Mouse (Mus musculus) hindbrain, embryonic 12.5 days (tissue): ENCODE data around the gene Col4a3bp. TPM values are rescaled to one million over a fixed set of nuclear protein-coding genes. Genes with fewer than 3 reads are reported as not detected.

Source experiments
- ATAC-seq: fragments of 200-750 bp; cut with Nextera tagmentation; 2 replicates; pipeline ENCODE4 v1.8.0; 2017; ENCODE audit warnings: moderate TSS enrichment; ENCODE audit not compliant: low FRiP score
- H3K27ac ChIP-seq: fragments of 300-500 bp; sonication (generic); 2 replicates; pipeline ENCODE4 v1.5.1; 2016; ENCODE audit warnings: mild to moderate bottlenecking
- H3K27me3 ChIP-seq: fragments of 300-500 bp; sonication (generic); 2 replicates; pipeline ENCODE4 v1.6.1; 2016; ENCODE audit warnings: mild to moderate bottlenecking
- H3K36me3 ChIP-seq: fragments of 300-500 bp; sonication (generic); 2 replicates; pipeline ENCODE4 v1.6.1; 2016; ENCODE audit warnings: mild to moderate bottlenecking
- H3K4me1 ChIP-seq: fragments of 300-500 bp; sonication (generic); 2 replicates; pipeline ENCODE4 v1.6.1; 2016
- H3K4me2 ChIP-seq: fragments of 300-500 bp; sonication (generic); replicated peaks from 2 replicates; pipeline ENCODE4 v1.6.1; 2016; ENCODE audit warnings: mild to moderate bottlenecking
- H3K4me3 ChIP-seq: fragments of 300-500 bp; sonication (generic); 2 replicates; pipeline ENCODE4 v1.5.1; 2016; ENCODE audit warnings: mild to moderate bottlenecking
- H3K9ac ChIP-seq: fragments of 300-500 bp; sonication (generic); 2 replicates; pipeline ENCODE4 v1.6.1; 2016; ENCODE audit warnings: mild to moderate bottlenecking, moderate library complexity
- H3K9me3 ChIP-seq: fragments of 300-500 bp; sonication (generic); replicated peaks from 2 replicates; pipeline ENCODE4 v1.6.1; 2016; ENCODE audit warnings: mild to moderate bottlenecking
- WGBS: fragments of 180-500 bp; shearing (Covaris S2); methylation state at CpG from one replicate; pipeline ENCODE4 v1.1.7; 2016; 5-methylcytosine and 5-hydroxymethylcytosine counted together
- polyA plus RNA-seq: library from polyadenylated mRNA; unstranded; fragments of >200 nt; fragmentation: Nextera tagmentation; extraction: Ambion mirVana; gene quantifications from 2 replicates; pipeline ENCODE4 v1.2.1, GENCODE M21; 2016

Col4a3bp gene
- polyA plus RNA-seq, 1 experiment from 2014 or later = 10.1 TPM

DNA sequence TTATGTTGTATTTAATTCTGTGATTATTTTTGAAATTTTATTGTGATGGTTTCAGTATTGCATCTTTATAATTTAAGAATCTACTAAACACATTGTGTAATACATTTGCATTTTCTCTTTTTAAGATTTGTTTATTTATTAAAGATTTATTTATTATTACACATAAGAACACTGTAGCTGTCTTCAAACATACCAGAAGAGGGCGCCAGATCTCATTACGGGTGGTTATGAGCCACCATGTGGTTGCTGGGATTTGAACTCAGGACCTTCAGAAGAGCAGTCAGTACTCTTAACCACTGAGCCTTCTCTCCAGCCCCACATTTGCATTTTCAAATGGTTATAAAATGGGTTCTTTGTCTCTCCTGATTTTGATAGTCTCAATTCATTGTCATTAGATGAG lies 2.1 kb downstream of the Col4a3bp start:
- Histone ChIP-seq H3K4me1 (peaks cover 7% of the 10 kb centered on the region; the same call in 1 of the 2 replicates), H3K27ac (no peak overlapping the region), H3K27me3 (no peaks in the 10 kb centered on the region), H3K36me3 (no peaks in the 10 kb centered on the region), H3K9ac (no peak overlapping the region), H3K4me2 (peak overlapping the region; percentile 79), H3K9me3 (no peaks in the 10 kb centered on the region), H3K4me3 (no peak overlapping the region)
- WGBS = 78% methylated on average over 2 of the region's 2 CpGs
- ATAC-seq = no peak

DNA sequence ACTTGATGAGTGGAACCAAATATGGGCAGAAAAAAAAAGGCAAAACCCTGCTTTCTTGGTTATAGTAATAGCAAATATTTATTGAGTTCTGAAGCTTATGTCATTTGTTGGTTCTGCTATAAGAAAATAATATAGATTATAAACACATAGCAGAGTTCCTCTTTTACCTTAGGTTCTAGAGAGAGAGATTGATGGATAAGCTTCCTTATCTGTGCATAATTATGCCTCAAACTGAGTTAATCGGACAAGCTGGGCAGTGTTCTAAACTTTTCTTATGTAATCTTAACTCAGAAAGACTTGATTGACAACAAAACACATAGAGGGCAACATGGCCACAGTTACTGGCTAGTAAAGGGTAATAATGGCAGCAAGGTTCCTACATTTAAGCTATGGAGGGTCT lies 4.8 kb downstream of the Col4a3bp start:
- no peaks in the 10 kb centered on the region for H3K27me3 ChIP-seq
- H3K9me3 ChIP-seq = no peaks in the 10 kb centered on the region
- H3K27ac ChIP-seq = no peak overlapping the region
- no peak overlapping the region for H3K4me3 ChIP-seq
- no peak overlapping the region for H3K4me2 ChIP-seq
- peaks cover 7% of the 10 kb centered on the region; the same call in 1 of the 2 replicates for H3K4me1 ChIP-seq
- no peak overlapping the region for H3K9ac ChIP-seq
- ATAC-seq = no peak
- H3K36me3 ChIP-seq = no peaks in the 10 kb centered on the region
- WGBS = 84% methylated on average over 1 of the region's 1 CpGs

DNA sequence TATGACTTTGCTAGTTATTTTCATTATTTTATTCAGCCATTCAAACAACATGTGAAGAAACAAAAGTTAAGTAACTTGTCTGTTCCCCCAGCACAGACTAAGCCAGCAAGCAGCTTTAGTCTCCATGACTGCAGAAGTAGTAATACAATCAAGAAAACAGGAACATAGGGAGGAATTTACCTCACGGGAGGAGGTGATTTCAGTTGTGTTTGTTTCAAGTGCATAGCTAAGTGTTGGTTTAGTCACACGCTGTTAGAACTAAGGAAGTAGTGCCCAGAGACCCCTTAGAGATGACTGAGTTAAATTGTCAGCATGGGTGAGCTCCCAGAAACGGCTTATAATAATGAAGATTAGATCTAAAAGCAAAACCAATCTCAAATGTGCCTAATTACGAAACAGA lies 5.5 kb downstream of the Col4a3bp start:
- H3K27me3 ChIP-seq = no peaks in the 10 kb centered on the region
- H3K4me3 ChIP-seq = no peak overlapping the region
- no peak overlapping the region for H3K9ac ChIP-seq
- 72% methylated on average over 4 of the region's 4 CpGs for WGBS
- no peaks in the 10 kb centered on the region for H3K9me3 ChIP-seq
- H3K4me1 ChIP-seq = peaks cover 7% of the 10 kb centered on the region; the same call in 1 of the 2 replicates
- H3K4me2 ChIP-seq = no peak overlapping the region
- no peak for ATAC-seq
- H3K36me3 ChIP-seq = no peaks in the 10 kb centered on the region
- H3K27ac ChIP-seq = no peak overlapping the region

DNA sequence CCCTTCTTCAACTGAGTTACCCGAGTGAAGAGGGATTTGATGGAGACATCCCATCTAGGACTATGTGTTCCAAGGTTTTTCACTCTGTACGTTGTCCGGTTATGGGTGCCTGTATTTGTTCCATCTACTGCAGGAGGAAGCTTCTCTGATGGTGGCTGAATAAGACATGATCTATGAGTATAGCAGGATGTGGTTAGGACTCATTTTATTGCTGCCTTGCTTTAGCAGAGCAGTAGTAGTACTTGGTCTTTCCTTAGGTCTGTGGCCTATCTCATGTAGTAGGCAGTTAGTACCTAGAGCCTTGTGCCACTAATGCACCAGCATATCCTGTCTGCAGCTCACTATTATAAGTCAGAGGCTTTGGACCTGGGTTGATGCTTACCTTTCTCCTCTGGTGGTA lies 12.7 kb downstream of the Col4a3bp start:
- no peak overlapping the region for H3K4me3 ChIP-seq
- H3K4me1 ChIP-seq = no peaks in the 10 kb centered on the region
- H3K27ac ChIP-seq = no peak overlapping the region
- 97% methylated on average over 3 of the region's 3 CpGs for WGBS
- no peak overlapping the region for H3K4me2 ChIP-seq
- no peak for ATAC-seq
- H3K9ac ChIP-seq = no peak overlapping the region
- H3K27me3 ChIP-seq = no peaks in the 10 kb centered on the region
- H3K9me3 ChIP-seq = no peaks in the 10 kb centered on the region
- no peaks in the 10 kb centered on the region for H3K36me3 ChIP-seq

DNA sequence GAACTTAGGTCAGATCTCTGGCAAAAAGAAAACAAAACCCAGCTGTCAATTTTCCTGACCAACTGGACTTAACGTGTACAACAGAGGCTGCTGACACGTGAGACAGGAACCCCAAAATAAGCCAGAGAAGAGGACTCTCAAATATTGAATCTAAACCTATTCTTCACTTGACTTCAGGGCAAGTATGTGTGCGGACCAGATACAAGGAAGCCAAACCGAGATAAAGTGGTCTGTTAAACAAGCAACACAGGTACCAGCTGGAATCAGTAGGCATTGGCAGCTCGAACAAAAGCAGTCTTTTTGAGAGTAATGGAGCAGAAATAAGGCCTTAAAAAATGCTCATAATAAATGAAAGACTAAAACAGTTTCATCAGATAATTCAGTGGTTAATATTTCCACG lies 25.6 kb downstream of the Col4a3bp start:
- 58% methylated on average over 6 of the region's 6 CpGs for WGBS
- Histone ChIP-seq H3K4me3 (no peak overlapping the region), H3K27me3 (no peaks in the 10 kb centered on the region)

DNA sequence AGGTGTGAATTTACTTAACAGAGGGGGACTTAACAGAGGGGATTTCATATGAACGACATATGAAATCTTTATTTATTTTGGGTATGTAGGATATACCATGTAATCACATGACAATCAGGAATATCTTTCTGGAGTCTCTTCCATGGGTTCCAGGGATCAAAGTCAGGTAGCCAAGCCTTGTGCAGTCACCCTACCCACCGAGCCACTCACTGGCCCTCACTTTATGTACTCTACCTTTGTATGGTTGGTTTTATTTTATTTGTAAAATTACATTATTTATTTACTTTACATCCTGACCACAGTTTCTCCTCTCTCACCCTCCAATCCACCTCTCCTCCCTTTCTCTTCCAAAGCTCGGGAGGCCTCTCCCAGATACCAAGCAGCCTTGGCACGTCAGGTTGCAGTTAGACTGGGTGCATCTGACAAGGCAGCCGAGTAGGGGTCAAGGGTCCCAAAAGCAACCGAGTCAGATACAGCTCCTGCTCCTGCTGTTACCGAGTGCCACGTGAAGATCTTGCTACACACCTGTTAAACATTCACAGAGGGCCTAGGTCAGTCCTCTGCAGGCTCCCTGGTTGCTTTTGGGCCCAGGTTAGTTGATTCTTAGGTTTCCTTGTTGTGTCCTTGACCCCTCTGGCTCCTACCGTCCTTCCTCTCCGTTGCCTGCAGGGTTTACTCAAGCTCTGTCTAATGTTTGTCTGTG lies 28.0 kb downstream of the Col4a3bp start:
- 72% methylated on average over 10 of the region's 10 CpGs for WGBS
- Histone ChIP-seq H3K9ac (no peak overlapping the region), H3K36me3 (no peaks in the 10 kb centered on the region), H3K9me3 (no peaks in the 10 kb centered on the region), H3K4me1 (0 out of 2 replicates have a peak, but pooled peaks cover 2% of the 10 kb centered on the region), H3K4me3 (no peak overlapping the region), H3K27ac (no peak overlapping the region), H3K4me2 (no peak overlapping the region), H3K27me3 (no peaks in the 10 kb centered on the region)
- no peak for ATAC-seq

More for the DNA sequence above, 25.6 kb downstream of the Col4a3bp start:
- H3K27ac ChIP-seq = no peak overlapping the region
- 0 out of 2 replicates have a peak, but pooled peaks cover 2% of the 10 kb centered on the region for H3K4me1 ChIP-seq
- H3K9me3 ChIP-seq = no peaks in the 10 kb centered on the region
- H3K36me3 ChIP-seq = no peaks in the 10 kb centered on the region
- ATAC-seq = no peak
- no peak overlapping the region for H3K9ac ChIP-seq
- H3K4me2 ChIP-seq = no peak overlapping the region

DNA sequence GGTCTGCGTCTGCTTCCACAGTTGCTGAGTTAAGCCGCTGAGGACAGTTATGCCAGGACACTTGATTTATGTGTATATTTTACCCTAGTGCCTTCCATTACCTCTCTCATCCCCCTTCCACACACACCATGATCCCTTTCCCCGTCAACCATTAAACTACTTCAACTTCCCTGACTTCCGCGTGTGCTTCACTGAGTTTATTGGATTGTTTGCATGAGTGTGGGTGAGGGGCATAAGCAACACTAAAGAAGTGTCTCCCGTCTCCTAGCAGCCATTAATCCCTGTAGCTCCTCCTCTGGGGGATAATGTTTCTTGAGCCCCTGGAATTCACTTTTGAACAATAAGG lies 28.6 kb downstream of the Col4a3bp start:
- H3K36me3 ChIP-seq = no peaks in the 10 kb centered on the region
- WGBS = 74% methylated on average over 6 of the region's 6 CpGs
- 0 out of 2 replicates have a peak, but pooled peaks cover 2% of the 10 kb centered on the region for H3K4me1 ChIP-seq
- H3K27me3 ChIP-seq = no peaks in the 10 kb centered on the region
- H3K9ac ChIP-seq = no peak overlapping the region
- no peak overlapping the region for H3K27ac ChIP-seq
- no peak overlapping the region for H3K4me3 ChIP-seq
- H3K4me2 ChIP-seq = no peak overlapping the region
- no peaks in the 10 kb centered on the region for H3K9me3 ChIP-seq
- no peak for ATAC-seq

DNA sequence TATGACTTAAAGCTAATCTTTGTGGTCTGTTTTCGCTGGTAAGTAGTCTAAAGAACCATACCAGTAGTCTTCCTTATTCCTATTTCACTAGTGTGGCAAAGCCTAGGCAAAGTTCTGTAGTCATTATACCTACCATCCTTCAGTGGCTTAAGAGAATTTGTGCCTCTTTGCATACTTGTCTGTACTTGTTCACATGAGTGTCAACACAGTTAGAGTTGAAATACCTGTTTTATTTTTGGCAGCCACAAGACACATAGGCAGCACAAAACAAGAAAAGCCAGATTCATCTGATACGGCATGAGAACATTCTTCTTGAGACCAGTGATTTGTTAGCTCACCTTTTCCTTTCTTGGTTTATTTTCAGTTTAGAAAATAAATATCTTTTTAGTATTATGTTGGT lies 31.8 kb downstream of the Col4a3bp start:
- 0 out of 2 replicates have a peak, but pooled peaks cover 2% of the 10 kb centered on the region for H3K4me1 ChIP-seq
- WGBS = 97% methylated on average over 2 of the region's 2 CpGs
- H3K27ac ChIP-seq = no peak overlapping the region
- H3K4me2 ChIP-seq = no peak overlapping the region
- no peaks in the 10 kb centered on the region for H3K9me3 ChIP-seq
- no peaks in the 10 kb centered on the region for H3K27me3 ChIP-seq
- no peak overlapping the region for H3K9ac ChIP-seq
- no peaks in the 10 kb centered on the region for H3K36me3 ChIP-seq
- no peak overlapping the region for H3K4me3 ChIP-seq
- ATAC-seq = no peak

DNA sequence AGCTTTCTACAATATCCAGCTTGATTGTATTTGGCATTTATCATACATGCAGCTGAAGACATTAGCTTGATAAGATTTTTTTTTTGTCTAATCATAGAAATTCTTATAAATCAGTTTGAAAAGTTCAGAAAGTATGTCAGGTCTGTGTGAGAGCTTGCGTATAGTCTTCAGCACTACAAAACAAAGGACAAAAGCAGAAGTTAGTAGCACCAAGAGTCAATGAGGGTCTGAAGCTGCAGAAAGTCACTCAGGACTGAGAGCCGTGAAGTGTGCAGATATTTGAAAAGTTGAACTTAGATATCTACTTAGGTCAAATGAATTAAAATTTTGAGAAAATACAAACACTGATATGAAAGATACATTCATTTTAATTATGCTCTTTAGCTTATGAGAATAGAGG lies 36.7 kb downstream of the Col4a3bp start:
- H3K9me3 ChIP-seq = no peaks in the 10 kb centered on the region
- H3K27ac ChIP-seq = no peak overlapping the region
- no peak overlapping the region for H3K9ac ChIP-seq
- WGBS = 78% methylated on average over 2 of the region's 2 CpGs
- H3K4me1 ChIP-seq = 0 out of 2 replicates have a peak, but pooled peaks cover 3% of the 10 kb centered on the region
- H3K36me3 ChIP-seq = no peaks in the 10 kb centered on the region
- H3K4me2 ChIP-seq = no peak overlapping the region
- H3K4me3 ChIP-seq = no peak overlapping the region
- ATAC-seq = no peak
- H3K27me3 ChIP-seq = no peaks in the 10 kb centered on the region

DNA sequence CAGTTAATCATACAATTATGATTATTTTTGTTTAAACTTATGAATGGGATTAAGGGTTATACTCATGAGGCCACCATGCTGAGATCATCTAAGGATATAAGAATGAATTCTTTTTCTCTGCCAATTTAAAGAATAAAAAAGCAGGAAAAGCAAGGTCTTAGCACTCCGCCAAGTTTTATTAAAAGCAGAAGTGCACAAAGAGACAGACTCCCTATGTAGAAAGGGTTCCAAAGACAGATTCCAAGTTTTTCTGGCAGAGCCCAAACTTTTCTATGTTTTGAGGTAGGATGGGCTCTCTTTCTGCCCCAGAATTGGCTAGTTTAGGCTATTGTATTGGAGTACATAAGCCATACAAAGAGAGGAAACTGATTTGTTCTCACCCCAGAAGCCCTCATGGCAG lies 37.6 kb downstream of the Col4a3bp start:
- no peak overlapping the region for H3K4me2 ChIP-seq
- H3K4me3 ChIP-seq = no peak overlapping the region
- 79% methylated on average over 1 of the region's 1 CpGs for WGBS
- ATAC-seq = no peak
- H3K4me1 ChIP-seq = 0 out of 2 replicates have a peak, but pooled peaks cover 3% of the 10 kb centered on the region
- H3K27ac ChIP-seq = no peak overlapping the region
- no peaks in the 10 kb centered on the region for H3K36me3 ChIP-seq
- H3K27me3 ChIP-seq = no peaks in the 10 kb centered on the region
- no peak overlapping the region for H3K9ac ChIP-seq
- H3K9me3 ChIP-seq = no peaks in the 10 kb centered on the region

DNA sequence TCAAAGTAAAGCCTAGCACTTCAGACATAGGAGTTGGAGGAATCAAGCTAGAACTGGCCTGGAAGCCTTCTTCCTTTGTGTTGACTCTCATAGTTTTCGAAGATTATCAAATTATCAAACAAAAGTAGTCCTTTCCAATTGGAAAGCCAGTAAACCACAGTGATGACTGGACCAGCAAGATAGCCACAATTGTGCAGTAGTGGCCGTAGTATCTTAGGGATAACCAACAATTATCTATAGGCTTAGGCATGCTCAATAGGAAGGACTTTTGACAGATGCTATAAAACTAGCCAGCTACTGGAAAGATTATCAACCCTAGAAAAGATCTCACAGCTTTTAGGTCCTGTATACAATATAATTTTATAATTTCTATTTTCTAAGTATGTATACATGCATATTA lies 41.8 kb downstream of the Col4a3bp start:
- H3K9me3 ChIP-seq = no peaks in the 10 kb centered on the region
- no peak overlapping the region for H3K4me2 ChIP-seq
- H3K4me1 ChIP-seq = 0 out of 2 replicates have a peak, but pooled peaks cover 3% of the 10 kb centered on the region
- H3K27ac ChIP-seq = no peak overlapping the region
- H3K36me3 ChIP-seq = no peaks in the 10 kb centered on the region
- 96% methylated on average over 2 of the region's 2 CpGs for WGBS
- no peak overlapping the region for H3K4me3 ChIP-seq
- H3K9ac ChIP-seq = no peak overlapping the region
- H3K27me3 ChIP-seq = no peaks in the 10 kb centered on the region
- no peak for ATAC-seq

DNA sequence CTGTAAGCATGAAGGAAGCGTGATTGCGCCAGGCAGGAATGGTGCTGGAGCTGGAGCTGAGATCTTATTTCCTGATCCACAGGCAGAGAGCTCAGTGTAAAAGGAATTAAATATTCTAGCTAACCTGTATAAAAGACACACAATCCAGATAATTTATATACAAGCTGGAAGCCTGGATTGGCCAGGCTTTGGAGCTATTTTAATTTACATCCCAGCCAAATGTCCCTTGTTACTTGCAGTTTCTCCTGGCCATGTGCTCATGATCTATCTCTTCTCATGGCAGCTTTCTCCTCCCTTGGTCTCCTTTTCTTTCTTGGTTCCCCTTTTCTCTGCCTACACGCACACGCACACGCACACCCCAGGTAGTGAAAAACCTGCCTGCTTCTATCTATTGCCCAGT lies 44.1 kb downstream of the Col4a3bp start:
- no peak overlapping the region for H3K27ac ChIP-seq
- H3K9me3 ChIP-seq = no peaks in the 10 kb centered on the region
- H3K4me3 ChIP-seq = no peak overlapping the region
- H3K4me2 ChIP-seq = no peak overlapping the region
- H3K36me3 ChIP-seq = no peaks in the 10 kb centered on the region
- H3K9ac ChIP-seq = no peak overlapping the region
- over 99% methylated on average over 5 of the region's 5 CpGs for WGBS
- no peaks in the 10 kb centered on the region for H3K4me1 ChIP-seq
- H3K27me3 ChIP-seq = no peaks in the 10 kb centered on the region
- ATAC-seq = no peak

DNA sequence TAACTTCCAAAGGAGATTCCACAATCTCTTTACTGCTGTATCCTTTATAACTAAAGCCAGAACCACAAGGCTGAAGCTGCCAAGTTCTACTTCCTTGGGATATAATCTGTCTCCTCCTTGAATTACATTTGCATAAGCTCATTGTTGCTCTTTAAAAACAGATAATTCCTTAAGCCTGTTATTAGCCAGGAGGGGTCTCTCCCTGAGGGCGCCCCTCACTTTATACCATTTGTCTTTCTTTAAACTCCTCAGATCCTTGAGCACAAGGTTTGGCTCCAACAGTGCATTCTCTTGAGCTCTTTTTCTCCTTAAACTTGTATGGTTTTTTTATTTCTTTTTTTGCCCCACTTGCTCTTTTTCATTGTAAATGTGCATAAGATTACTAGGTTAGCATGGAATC lies 46.2 kb downstream of the Col4a3bp start:
- Histone ChIP-seq H3K4me3 (no peak overlapping the region), H3K36me3 (no peaks in the 10 kb centered on the region), H3K27ac (no peak overlapping the region), H3K9ac (no peak overlapping the region), H3K9me3 (no peaks in the 10 kb centered on the region), H3K4me1 (no peaks in the 10 kb centered on the region; the same call in 1 of the 2 replicates), H3K27me3 (no peaks in the 10 kb centered on the region), H3K4me2 (no peak overlapping the region)
- no peak for ATAC-seq
- whole genome bisulfite sequencing = 83% methylated on average over 1 of the region's 1 CpGs
